Mouse (Mus musculus): ENCODE results near the gene Sgk1. TPM values are rescaled to one million over a fixed set of nuclear protein-coding genes. Genes with fewer than 3 reads are reported as not detected.
A peak's percentile ranks its signal among the peaks of the same experiment; 100 is the strongest.

Sgk1 gene
- total RNA-seq, 2 experiments from 2014 or later: 70.2 to 73.8 TPM

DNA sequence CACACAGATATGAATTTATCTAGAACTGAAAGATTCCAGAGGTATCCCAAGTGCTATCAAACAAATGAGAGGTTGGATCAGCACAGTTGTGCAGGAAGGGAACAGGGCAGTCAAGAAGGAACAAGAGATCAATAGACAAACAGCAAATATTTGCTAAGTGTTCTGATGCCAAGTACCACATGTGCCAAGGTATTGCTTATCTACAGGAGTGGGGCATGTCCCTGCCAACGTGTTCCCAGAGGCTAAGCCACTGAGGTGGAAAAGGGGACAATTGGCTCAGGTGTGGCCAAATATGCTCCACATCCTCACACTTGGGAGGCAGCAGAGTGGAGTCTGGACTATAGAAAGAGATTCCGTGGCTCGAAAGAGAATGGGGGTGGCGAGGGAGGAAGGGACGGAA, 119.6 kb downstream of the Sgk1 start:
- DNase-seq: no peak

- no peak for DNase-seq
Observed at GRCm38 (mm10) chr10:22004763-22005162, 122.8 kb downstream of the Sgk1 start.

GRCm38 (mm10) chr10:22007160-22007801, 125.3 kb downstream of the Sgk1 start:
- no peak for DNase-seq

DNA sequence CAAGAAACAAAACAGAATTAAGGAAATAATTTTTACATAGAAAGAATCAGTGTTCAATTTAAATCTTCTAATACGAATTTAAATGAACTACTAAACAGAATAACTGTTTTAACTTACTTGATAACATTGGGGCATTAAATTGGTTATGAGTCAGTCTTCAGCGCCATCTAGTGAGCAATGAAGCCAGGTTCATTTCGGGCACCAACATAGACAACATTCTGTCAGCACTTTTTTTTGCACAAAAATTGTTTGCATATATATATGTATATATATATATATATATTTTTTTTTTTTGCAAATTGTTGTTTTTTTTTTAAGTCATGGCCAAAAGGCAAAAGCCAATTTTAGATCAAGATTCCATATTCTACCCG, 125.8 kb downstream of the Sgk1 start:
- DNase-seq: peak; percentile 60

GRCm38 (mm10) chr10:22010088-22010818, 128.3 kb downstream of the Sgk1 start:
- peak; percentile 84 for DNase-seq

GRCm38 (mm10) chr10:22017469-22018159, 135.6 kb downstream of the Sgk1 start:
- DNase-seq: no peak

DNA sequence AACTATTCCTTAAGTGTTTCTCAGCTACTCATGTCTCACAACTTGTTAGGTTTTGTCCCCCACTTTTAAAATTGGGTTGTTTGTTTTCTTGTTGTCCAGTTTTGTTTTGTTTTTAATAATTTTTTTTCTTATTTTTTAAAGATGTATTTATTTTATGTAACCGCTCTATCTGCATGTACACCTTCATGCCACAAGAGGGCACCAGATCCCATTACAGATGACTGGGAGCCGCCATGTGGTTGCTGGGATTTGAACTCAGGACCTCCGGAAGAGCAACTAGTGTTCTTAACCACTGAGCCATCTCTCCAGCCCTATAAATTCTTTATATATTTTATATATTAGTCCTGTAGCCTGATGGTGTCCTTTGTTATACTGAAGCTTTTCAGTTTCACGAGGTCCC, 136.6 kb downstream of the Sgk1 start:
- no peak for DNase-seq

DNA sequence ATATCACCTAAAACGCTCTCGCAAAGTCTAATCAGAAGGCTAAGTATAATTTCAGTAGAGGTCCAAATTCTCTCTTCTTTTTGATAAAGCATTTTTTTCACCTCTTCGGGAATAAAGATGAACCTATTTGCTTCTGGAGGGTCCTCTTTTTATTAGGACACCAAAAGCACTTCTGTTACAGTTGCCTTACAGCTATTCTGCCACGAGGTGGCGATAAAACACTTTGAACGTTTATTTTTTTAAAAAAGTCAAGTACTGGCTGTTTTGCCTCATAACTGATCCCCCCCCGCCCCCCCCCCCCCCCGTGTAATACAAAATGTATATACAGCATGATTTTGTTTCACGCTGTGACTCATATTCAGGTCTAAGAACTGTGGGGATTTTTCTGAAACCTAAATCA, 152.3 kb downstream of the Sgk1 start:
- DNase-seq: peak; percentile 40

- DNase-seq: peak; percentile 78
Observed at GRCm38 (mm10) chr10:22036256-22036655, 154.3 kb downstream of the Sgk1 start.

Other genes with a start within 250 kb of the Sgk1 start
- gene 4930444G20Rik, start 185.9 kb downstream of the Sgk1 start, total RNA-seq (2021): not detected

Data from heart, postnatal 4 days (tissue).